Mouse (Mus musculus) hindbrain, embryonic 15.5 days (tissue): Measurements from ENCODE around the gene Sfpq. TPM values are rescaled to one million over a fixed set of nuclear protein-coding genes. Genes with fewer than 3 reads are reported as not detected.
"Not testable (repeated sequence)": the region's sequence is repeated elsewhere in the genome, so short reads cannot be mapped to it uniquely, and the experiment has no call there.

Experiments
- ATAC-seq: fragments of 200-750 bp; cut with Nextera tagmentation; 2 replicates; pipeline ENCODE4 v1.8.0; 2017; ENCODE audit warnings: low read depth, moderate number of reproducible peaks, moderate TSS enrichment; ENCODE audit not compliant: low FRiP score
- H3K27ac ChIP-seq: fragments of 300-500 bp; sonication (generic); replicated peaks from 2 replicates; pipeline ENCODE4 v1.5.1; 2015; ENCODE audit warnings: mild to moderate bottlenecking, inconsistent platforms
- H3K27me3 ChIP-seq: fragments of 300-500 bp; sonication (generic); 2 replicates; pipeline ENCODE4 v1.6.1; 2015; ENCODE audit warnings: control low read depth, inconsistent platforms
- H3K36me3 ChIP-seq: fragments of 300-500 bp; sonication (generic); 2 replicates; pipeline ENCODE4 v1.6.1; 2015; ENCODE audit warnings: control low read depth, inconsistent platforms
- H3K4me1 ChIP-seq: fragments of 300-500 bp; sonication (generic); replicated peaks from 2 replicates; pipeline ENCODE4 v1.6.1; 2015; ENCODE audit warnings: control low read depth, inconsistent platforms
- H3K4me2 ChIP-seq: fragments of 300-500 bp; sonication (generic); 2 replicates; pipeline ENCODE4 v1.6.1; 2015; ENCODE audit warnings: moderate library complexity, mild to moderate bottlenecking, inconsistent platforms
- H3K4me3 ChIP-seq: fragments of 300-500 bp; sonication (generic); 2 replicates; pipeline ENCODE4 v1.5.1; 2015; ENCODE audit warnings: mild to moderate bottlenecking, inconsistent platforms
- H3K9ac ChIP-seq: fragments of 300-500 bp; sonication (generic); 2 replicates; pipeline ENCODE4 v1.6.1; 2015; ENCODE audit warnings: inconsistent platforms
- H3K9me3 ChIP-seq: fragments of 300-500 bp; sonication (generic); 2 replicates; pipeline ENCODE4 v1.6.1; 2016; ENCODE audit warnings: control low read depth, inconsistent platforms
- WGBS: fragments of 180-500 bp; shearing (Covaris S2); methylation state at CpG from one replicate; pipeline ENCODE4 v1.1.7; 2015; 5-methylcytosine and 5-hydroxymethylcytosine counted together
- polyA plus RNA-seq: library from polyadenylated mRNA; unstranded; fragments of >200 nt; fragmentation: Nextera tagmentation; extraction: Ambion mirVana; gene quantifications from 2 replicates; pipeline ENCODE4 v1.2.1, GENCODE M21; 2015

The Sfpq gene
- polyA plus RNA-seq: 64.1 and 73.2 TPM in 2 replicates

DNA sequence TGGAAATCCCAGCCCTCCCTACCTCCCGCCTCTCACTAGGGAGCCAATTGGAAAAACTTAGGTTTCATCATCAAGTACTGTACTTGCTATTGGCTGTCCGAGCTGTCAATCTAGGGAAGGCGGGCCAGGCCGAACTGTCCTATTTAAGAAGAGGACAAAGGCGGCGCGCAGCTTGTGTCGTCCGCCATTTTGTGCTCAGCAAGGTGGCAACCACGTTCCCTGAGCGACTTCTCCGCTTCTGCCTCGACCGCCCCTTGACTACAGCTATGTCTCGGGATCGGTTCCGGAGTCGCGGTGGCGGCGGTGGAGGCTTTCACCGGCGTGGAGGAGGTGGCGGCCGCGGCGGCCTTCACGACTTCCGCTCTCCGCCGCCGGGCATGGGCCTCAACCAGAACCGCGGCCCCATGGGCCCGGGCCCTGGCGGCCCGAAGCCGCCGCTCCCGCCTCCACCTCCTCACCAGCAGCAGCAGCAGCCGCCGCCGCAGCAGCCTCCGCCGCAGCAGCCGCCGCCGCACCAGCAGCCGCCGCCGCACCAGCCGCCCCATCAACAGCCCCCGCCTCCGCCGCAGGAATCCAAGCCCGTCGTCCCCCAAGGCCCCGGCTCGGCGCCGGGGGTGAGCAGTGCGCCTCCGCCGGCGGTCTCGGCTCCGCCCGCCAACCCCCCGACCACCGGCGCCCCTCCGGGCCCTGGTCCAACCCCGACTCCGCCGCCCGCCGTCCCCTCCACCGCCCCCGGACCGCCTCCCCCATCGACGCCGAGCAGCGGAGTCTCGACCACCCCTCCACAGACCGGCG, at the start of gene Sfpq:
TSS of gene Sfpq (plus strand) at position 174 of the 795 bp plus-strand sequence.
- peaks cover 32% of the 10 kb centered on the region for H3K4me1 ChIP-seq
- under 1% methylated on average over 62 of the region's 87 CpGs for WGBS

DNA sequence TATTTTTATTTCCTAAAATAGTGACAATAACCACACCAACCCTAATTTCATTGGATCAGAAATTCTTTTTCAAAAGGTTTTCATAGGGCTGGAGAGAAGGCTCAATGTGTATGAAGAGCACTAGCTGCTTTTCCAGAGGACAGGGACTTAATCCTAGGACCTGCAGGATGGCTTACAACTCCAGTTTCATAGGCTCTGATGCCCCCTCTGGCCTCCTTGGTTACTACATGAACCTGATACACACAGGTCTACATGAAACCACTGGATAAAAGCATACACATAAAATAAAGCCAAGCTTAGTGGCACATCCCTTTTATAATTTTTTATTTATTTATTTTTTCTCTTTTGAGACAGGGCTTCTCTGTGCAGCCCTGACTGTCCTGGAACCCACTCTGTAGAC, 43.7 kb upstream of the Sfpq start:
- H3K4me1 ChIP-seq: no peaks in the 10 kb centered on the region
- H3K36me3 ChIP-seq: no peaks in the 10 kb centered on the region
- no peak overlapping the region for H3K4me3 ChIP-seq
- ATAC-seq: no peak
- no peak overlapping the region for H3K9ac ChIP-seq
- no peaks in the 10 kb centered on the region for H3K9me3 ChIP-seq
- H3K27me3 ChIP-seq: no peaks in the 10 kb centered on the region
- no peak overlapping the region for H3K27ac ChIP-seq
- no peak overlapping the region for H3K4me2 ChIP-seq

More for the DNA sequence above, at the start of gene Sfpq:
- ATAC-seq: peak; percentile 98
- Histone ChIP-seq H3K4me2 (peak within 1 kb of the TSS; percentile 88), H3K27me3 (no peaks in the 10 kb centered on the region), H3K4me3 (peak within 1 kb of the TSS; percentile 98), H3K9ac (peak within 1 kb of the TSS; percentile 100), H3K27ac (peak within 1 kb of the TSS; percentile 98), H3K36me3 (peaks cover 16% of the 10 kb centered on the region), H3K9me3 (no peaks in the 10 kb centered on the region)

DNA sequence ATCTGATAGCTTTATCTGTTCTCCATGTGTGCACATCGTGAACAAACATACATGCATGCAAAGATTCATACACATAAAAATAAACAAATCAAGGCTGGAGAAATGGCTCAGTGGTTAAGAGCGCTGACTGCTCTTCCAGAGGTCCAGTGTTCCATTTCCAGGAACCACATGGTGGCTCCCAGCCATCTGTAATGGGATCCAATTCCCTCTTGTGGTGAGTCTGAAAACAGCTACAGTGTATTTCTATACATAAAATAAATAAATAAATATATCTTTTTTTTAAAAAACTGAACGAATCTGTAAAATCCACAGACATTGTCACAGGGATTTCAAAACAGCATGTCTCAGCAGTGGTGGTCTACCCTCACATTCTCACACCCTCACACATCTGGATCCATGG, 42.4 kb upstream of the Sfpq start:
- 85% methylated on average over 3 of the region's 3 CpGs for WGBS
- Histone ChIP-seq H3K36me3 (no peaks in the 10 kb centered on the region), H3K4me1 (no peaks in the 10 kb centered on the region), H3K4me3 (no peak overlapping the region), H3K4me2 (no peak overlapping the region), H3K9me3 (no peaks in the 10 kb centered on the region), H3K27me3 (no peaks in the 10 kb centered on the region), H3K9ac (no peak overlapping the region), H3K27ac (no peak overlapping the region)
- no peak for ATAC-seq

DNA sequence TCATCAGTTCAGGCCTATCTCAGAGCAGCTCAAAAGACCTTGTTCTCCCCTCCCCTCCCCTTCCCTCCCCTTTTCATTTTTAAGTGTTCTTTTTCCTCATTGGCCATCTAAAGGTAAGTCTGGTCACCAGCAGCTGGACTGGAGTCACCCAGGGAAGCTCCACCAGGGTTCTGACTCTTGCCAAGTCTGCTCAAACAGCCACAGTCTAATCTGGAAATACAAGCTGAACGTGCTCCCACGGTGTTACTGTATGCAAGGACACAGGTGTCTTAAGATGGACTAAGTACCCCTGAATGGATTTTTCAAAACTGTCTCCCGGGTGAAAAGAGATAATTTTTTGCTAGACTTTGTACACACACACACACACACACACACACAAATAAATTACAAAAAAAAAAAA, 37.8 kb upstream of the Sfpq start:
- no peak overlapping the region for H3K4me2 ChIP-seq
- no peaks in the 10 kb centered on the region for H3K9me3 ChIP-seq
- H3K27ac ChIP-seq: no peak overlapping the region
- no peak for ATAC-seq
- H3K4me1 ChIP-seq: no peaks in the 10 kb centered on the region
- no peaks in the 10 kb centered on the region for H3K27me3 ChIP-seq
- no peaks in the 10 kb centered on the region for H3K36me3 ChIP-seq
- H3K9ac ChIP-seq: no peak overlapping the region
- 80% methylated on average over 3 of the region's 3 CpGs for WGBS
- H3K4me3 ChIP-seq: no peak overlapping the region

GRCm38 (mm10) chr4:126983736-126984525, 37.2 kb upstream of the Sfpq start:
- H3K9ac ChIP-seq, H3K27ac ChIP-seq, H3K4me1 ChIP-seq, H3K4me2 ChIP-seq, H3K27me3 ChIP-seq, ATAC-seq, H3K4me3 ChIP-seq, H3K36me3 ChIP-seq, H3K9me3 ChIP-seq: not testable (repeated sequence)
- WGBS: 87% methylated on average over 13 of the region's 13 CpGs

- Histone ChIP-seq H3K4me2 (no peak overlapping the region), H3K36me3 (no peaks in the 10 kb centered on the region), H3K27ac (no peak overlapping the region), H3K4me3 (no peak overlapping the region), H3K4me1 (no peaks in the 10 kb centered on the region), H3K9ac (no peak overlapping the region), H3K9me3 (no peaks in the 10 kb centered on the region), H3K27me3 (no peaks in the 10 kb centered on the region)
- 84% methylated on average over 5 of the region's 5 CpGs for WGBS
- no peak for ATAC-seq
Measured at GRCm38 (mm10) chr4:126986768-126987167, 34.4 kb upstream of the Sfpq start.

DNA sequence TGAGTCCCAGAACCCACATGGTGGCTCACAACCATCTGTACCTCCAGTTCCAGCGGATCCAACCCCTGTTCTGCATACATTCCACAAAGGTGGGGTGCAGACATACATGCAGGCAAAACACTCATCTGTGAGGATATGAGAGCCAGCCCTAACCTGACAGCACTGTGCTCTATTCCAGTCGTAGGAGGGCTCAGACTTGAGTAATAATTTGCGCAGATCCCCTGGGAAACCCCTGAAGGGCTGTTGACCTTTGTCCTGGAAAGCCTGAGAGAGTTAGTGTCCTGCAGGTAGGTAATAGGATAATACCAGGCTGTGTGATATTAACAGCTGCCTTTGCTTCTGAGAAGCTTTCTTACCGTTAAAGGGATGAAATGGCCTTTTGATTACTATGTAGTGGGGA, 32.6 kb upstream of the Sfpq start:
- no peak overlapping the region for H3K4me2 ChIP-seq
- H3K27ac ChIP-seq: no peak overlapping the region
- H3K9me3 ChIP-seq: no peaks in the 10 kb centered on the region
- H3K4me3 ChIP-seq: no peak overlapping the region
- ATAC-seq: no peak
- no peaks in the 10 kb centered on the region for H3K36me3 ChIP-seq
- WGBS: 81% methylated on average over 4 of the region's 4 CpGs
- no peaks in the 10 kb centered on the region for H3K27me3 ChIP-seq
- H3K4me1 ChIP-seq: no peaks in the 10 kb centered on the region
- no peak overlapping the region for H3K9ac ChIP-seq

- no peaks in the 10 kb centered on the region for H3K9me3 ChIP-seq
- ATAC-seq: no peak
- H3K27ac ChIP-seq: no peak overlapping the region
- no peaks in the 10 kb centered on the region for H3K36me3 ChIP-seq
- no peaks in the 10 kb centered on the region for H3K27me3 ChIP-seq
- H3K4me2 ChIP-seq: no peak overlapping the region
- H3K4me1 ChIP-seq: no peaks in the 10 kb centered on the region
- no peak overlapping the region for H3K9ac ChIP-seq
- H3K4me3 ChIP-seq: no peak overlapping the region
Measured at GRCm38 (mm10) chr4:126990553-126990952, 30.6 kb upstream of the Sfpq start.

- no peak overlapping the region for H3K9ac ChIP-seq
- H3K27me3 ChIP-seq: no peaks in the 10 kb centered on the region
- H3K4me1 ChIP-seq: no peaks in the 10 kb centered on the region
- ATAC-seq: no peak
- no peak overlapping the region for H3K27ac ChIP-seq
- H3K4me2 ChIP-seq: no peak overlapping the region
- no peaks in the 10 kb centered on the region for H3K36me3 ChIP-seq
- H3K4me3 ChIP-seq: no peak overlapping the region
- no peaks in the 10 kb centered on the region for H3K9me3 ChIP-seq
- 65% methylated on average over 5 of the region's 5 CpGs for WGBS
Measured at GRCm38 (mm10) chr4:126992356-126992755, 28.8 kb upstream of the Sfpq start.

- H3K4me3 ChIP-seq, H3K36me3 ChIP-seq, ATAC-seq, H3K4me1 ChIP-seq, H3K9me3 ChIP-seq, H3K27ac ChIP-seq, H3K9ac ChIP-seq, H3K27me3 ChIP-seq, H3K4me2 ChIP-seq: not testable (repeated sequence)
- WGBS: 96% methylated on average over 16 of the region's 16 CpGs
Measured at GRCm38 (mm10) chr4:126999372-126999771, 21.8 kb upstream of the Sfpq start.

DNA sequence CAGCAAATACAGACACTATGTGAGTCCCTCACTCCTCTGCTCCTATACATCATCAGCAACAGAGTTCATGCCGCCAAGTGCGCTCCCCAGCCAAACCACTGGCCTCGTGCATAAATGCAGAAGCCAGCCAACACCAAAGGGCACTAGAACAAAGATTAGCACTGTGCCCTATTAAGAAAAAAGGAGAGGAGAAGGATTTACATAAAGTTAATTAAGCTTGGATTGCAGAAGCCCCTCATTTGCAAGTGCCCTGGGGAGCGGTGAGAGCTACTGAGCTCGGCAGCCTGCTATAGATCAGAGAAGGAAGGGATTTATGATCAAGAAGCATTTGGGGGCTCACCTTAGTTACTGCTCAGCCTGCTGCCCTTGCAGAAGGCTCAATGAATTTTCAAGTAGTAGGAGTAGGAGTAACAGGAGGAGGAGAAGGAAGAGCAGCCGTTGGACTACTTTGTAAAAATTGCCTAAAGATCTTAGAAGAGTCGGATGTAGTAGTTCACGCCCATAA, 20.5 kb upstream of the Sfpq start:
- no peak for ATAC-seq
- H3K9ac ChIP-seq: no peak overlapping the region
- H3K27me3 ChIP-seq: no peaks in the 10 kb centered on the region
- peak overlapping the region; percentile 28; the same call in 1 of the 2 replicates for H3K4me2 ChIP-seq
- WGBS: 36% methylated on average over 8 of the region's 8 CpGs
- H3K4me1 ChIP-seq: peaks cover 22% of the 10 kb centered on the region
- H3K9me3 ChIP-seq: no peaks in the 10 kb centered on the region
- H3K36me3 ChIP-seq: no peaks in the 10 kb centered on the region
- no peak overlapping the region for H3K27ac ChIP-seq
- no peak overlapping the region for H3K4me3 ChIP-seq

DNA sequence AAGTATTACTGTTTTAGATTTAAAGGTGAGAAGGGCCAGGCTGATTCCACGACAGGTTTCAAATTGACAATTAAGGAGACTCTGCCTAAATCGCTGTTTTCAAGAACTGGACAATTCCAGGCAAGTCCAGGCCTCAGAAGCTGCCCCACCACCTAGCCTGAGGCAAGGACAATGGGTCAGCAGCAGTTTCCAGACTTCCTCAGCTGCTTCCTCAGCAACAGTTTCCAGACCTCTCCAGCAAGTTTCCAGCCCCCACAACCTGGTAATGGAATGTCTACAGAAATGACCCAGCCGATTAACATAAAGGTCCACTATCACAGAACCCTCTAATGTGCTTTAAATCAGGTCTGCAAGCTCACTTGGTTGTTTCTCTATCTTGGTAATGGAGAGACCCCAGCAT, 16.7 kb upstream of the Sfpq start:
- peak overlapping the region; percentile 61 for H3K4me2 ChIP-seq
- H3K36me3 ChIP-seq: no peaks in the 10 kb centered on the region
- H3K4me1 ChIP-seq: peaks cover 24% of the 10 kb centered on the region
- ATAC-seq: no peak
- H3K4me3 ChIP-seq: no peak overlapping the region
- peak overlapping the region; percentile 77 for H3K27ac ChIP-seq
- H3K9ac ChIP-seq: 0 out of 2 replicates have a peak overlapping the region, but pooled peaks have one; percentile 34
- no peaks in the 10 kb centered on the region for H3K9me3 ChIP-seq
- WGBS: 82% methylated on average over 3 of the region's 3 CpGs
- no peaks in the 10 kb centered on the region for H3K27me3 ChIP-seq
